Mouse (Mus musculus): ENCODE measurements at regions not wholly inside any gene's neighbourhood (a gene's known extent, or its start where the extent isn't known, plus 50 kb on each side); places are given as distances from the start of the nearest gene placed in this dataset.

DNA sequence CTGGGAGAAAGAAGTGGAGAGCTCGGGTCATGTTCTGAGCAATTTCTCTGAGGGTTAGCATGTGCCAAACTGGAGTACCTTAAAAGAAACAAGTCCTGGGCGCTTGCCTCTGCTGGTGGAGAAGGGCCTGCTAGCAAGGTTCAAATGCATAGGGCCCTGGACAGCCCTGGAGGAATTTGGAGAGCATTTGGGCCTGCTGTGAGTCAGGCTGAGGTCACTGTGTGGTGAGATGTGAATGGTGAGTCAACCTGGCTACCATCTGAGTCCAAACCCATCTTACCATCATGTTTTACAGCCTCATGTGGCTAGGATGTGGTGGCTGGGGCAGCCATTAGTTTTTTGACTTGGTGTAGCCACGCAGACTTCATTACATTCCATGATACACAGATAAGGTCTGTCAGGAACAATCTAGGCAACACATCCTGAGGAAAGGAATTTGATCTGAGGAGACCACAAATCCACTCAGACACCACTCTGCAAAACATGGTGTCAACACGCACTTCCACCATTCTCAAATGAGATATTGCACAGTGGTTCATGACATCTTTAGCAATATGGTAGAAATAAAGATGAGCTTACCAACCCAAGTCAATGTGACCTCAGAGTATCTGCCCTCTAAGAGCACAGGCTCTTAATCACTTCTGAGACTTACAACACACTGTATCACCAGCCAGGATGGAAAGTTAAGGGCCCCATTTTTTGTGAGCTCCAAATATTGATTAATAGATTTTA lies 83.1 kb downstream of the Thbs2 start:
- DNase-seq, result no peak

GRCm38 (mm10) chr17:14608845-14609244 lies 85.2 kb downstream of the Thbs2 start:
- DNase-seq, result no peak

GRCm38 (mm10) chr17:14606356-14606989 lies 87.6 kb downstream of the Thbs2 start:
- DNase-seq, result no peak

GRCm38 (mm10) chr17:14599681-14600080 lies 94.4 kb downstream of the Thbs2 start:
- no peak for DNase-seq

- DNase-seq, result no peak
Observed at GRCm38 (mm10) chr17:14596470-14596869, 97.6 kb downstream of the Thbs2 start.

DNA sequence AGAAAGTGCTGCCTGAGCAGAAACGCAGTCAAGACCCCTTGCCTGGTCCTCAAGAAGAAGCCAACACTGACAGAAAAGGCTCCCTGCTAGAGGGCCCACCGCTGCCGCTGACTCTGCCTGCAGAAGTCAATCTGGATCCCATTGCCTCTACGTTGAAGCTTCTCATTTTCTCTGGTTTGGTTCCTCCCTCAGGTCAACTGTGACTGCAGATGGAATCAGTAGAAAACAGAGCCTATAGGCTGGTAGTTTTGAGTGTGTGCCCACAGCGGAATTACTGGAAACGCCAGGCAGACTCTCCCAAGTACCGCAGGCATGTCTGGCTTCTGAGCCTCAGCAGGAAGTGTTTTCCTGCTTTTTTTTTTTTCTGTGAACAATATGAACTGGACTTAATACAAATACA lies 98.5 kb downstream of the Thbs2 start:
- DNase-seq, result no peak

GRCm38 (mm10) chr17:14588086-14588817 lies 105.8 kb downstream of the Thbs2 start:
- no peak for DNase-seq

DNA sequence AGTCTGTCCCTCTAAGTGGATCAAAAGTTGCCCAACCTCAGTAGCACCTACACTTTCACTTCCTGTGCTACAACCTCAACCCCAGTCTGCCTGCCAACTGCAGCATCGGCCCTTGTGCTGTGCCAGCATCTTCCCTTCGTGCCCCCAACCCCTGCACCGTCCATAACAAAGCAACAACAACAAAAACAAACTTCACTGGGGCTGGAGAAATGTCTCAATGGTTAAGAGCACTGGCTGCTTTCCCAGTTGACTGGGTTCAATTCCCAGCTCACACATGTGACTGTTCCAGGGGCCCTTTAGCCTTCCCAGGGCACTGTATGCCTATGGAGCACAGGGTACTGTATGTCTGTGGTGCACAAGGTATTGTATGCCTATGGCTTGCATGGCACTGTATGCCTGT lies 114.4 kb downstream of the Thbs2 start:
- DNase-seq, result no peak

DNA sequence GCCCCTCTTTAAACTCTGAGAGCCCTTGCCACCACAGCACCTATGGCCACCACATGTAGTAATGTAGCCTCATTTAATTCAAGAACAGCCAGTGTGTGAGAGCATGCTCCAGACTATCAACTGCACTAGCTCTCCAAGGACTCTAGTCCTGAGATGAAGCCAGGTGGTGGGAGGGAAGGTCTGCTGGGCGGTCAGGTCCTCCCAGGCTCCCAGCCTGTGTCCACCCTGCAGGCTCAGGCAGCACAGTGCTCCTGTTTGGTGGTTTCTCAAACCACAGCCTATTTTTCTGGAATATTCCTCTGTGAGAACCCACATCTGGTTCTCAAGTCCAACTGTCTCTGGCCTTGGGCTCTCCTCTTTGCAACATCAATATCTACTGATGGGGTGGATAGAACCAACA lies 115.3 kb downstream of the Thbs2 start:
- no peak for DNase-seq

GRCm38 (mm10) chr17:14578194-14578593 lies 115.8 kb downstream of the Thbs2 start:
- no peak for DNase-seq

DNA sequence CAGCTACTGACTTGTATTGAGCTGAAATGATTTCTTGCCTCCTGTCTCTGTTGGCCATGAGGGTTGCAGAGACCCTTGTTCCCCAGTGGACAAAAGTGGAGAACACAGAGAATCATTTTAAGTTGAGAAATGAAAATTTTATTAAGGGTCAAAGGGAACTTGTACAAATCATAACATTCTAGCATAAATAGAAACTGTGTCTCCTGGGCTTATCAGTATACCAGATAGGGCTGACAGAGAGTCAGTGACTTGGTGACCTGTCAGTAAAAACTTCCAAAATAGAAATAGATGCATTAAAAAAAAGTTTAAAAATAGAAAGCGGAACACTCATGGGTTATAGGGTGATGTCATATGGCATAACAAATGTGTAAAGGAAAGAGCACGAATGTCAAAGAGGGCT lies 117.9 kb downstream of the Thbs2 start:
- DNase-seq, result no peak

DNA sequence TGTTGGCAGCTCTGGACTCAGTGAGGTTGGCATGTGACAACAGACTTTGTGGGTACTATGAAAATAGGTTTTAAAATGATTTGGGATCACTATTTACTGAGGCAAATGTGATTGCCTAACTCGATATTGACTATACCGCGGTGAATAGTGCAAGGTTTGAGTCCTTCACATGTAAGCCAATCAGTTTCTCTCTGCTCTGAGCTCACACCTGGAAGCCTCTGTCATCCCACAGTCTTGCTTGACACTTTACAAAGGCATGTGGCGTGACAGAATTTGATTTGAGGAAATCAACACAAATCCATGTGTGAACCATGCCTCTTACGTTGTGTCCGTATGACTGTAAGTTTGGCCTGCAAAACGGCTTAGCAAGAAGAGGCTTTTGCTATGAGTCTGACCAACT lies 122.9 kb downstream of the Thbs2 start:
- no peak for DNase-seq

- no peak for DNase-seq
Observed at GRCm38 (mm10) chr17:14570266-14570775, 123.7 kb downstream of the Thbs2 start.

DNA sequence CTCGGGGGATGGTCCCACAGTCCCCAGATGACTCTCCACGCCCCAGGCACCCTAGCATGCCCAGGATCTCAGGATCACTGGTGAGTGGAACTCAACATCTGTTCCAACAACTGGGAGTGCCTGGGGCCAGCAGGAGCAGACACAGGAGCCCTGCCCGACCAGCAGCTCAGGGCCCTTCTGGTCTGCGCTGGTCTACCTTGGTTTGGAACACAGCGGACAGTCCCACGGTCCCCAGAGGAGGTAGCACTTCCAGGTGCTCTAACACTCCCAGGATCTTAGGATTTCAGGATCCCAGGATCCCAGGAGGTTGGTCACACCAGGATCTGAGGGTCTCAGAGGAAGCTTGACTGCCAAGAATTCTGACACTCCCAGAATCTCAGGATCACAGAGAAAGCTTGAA lies 131.8 kb downstream of the Thbs2 start:
- DNase-seq, result no peak

GRCm38 (mm10) chr17:14557214-14557613 lies 136.8 kb downstream of the Thbs2 start:
- DNase-seq, result no peak

GRCm38 (mm10) chr17:14553195-14553594 lies 140.8 kb downstream of the Thbs2 start:
- no peak for DNase-seq

GRCm38 (mm10) chr17:14552081-14552480 lies 142.0 kb downstream of the Thbs2 start:
- no peak for DNase-seq

GRCm38 (mm10) chr17:14551610-14552009 lies 142.4 kb downstream of the Thbs2 start:
- DNase-seq, result no peak

- DNase-seq, result peak; percentile 64
Observed at GRCm38 (mm10) chr17:14545822-14546473, 148.1 kb downstream of the Thbs2 start.

- DNase-seq, result no peak
Observed at GRCm38 (mm10) chr17:14544343-14545002, 149.6 kb downstream of the Thbs2 start.

DNA sequence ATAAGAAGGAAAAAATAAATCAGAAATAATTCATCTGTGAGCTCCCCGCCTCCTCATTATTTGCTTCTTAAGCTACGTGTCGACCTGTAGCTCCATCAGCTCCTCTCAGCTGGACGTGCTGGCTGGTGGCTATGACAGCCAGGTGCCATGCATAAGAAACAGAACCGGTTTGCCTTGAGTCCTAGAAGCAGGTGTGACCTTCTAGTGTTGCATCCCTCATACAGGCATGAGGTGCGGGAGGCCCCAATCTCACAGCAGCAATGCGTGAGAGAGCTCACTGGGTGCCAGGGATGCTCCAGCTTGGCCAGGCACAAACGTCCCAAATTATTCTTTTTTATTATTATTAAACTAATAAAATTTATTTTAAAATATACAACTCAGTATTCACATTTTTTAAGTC lies 153.0 kb downstream of the Thbs2 start:
- no peak for DNase-seq

GRCm38 (mm10) chr17:14540269-14540975 lies 153.6 kb downstream of the Thbs2 start:
- DNase-seq, result no peak
